Mouse (Mus musculus) ZHBTc4 (cell line): ENCODE data around the gene Mettl7b.
A peak's percentile ranks its signal among the peaks of the same experiment; 100 is the strongest.

Source experiments
- DNase-seq: peaks from one replicate; pipeline ENCODE4 v3.0.0-alpha.2; 2011; ENCODE audit warnings: low read depth, low spot score

The Mettl7b gene

GRCm38 (mm10) chr10:128947496-128947895 lies 13.3 kb downstream of the Mettl7b start:
- peak; percentile 79 for DNase-seq

- DNase-seq, result peak; percentile 37
Observed at GRCm38 (mm10) chr10:128945675-128946074, 15.1 kb downstream of the Mettl7b start.

- DNase-seq, result no peak
Observed at GRCm38 (mm10) chr10:128940475-128941061, 20.2 kb downstream of the Mettl7b start.

- no peak for DNase-seq
Observed at GRCm38 (mm10) chr10:128938974-128939373, 21.8 kb downstream of the Mettl7b start.

- no peak for DNase-seq
Observed at GRCm38 (mm10) chr10:128938457-128938856, 22.3 kb downstream of the Mettl7b start.

- DNase-seq, result no peak
Observed at GRCm38 (mm10) chr10:128937756-128938390, 22.9 kb downstream of the Mettl7b start.

- no peak for DNase-seq
Observed at GRCm38 (mm10) chr10:128935826-128936440, 24.9 kb downstream of the Mettl7b start.

GRCm38 (mm10) chr10:128934997-128935787 lies 25.6 kb downstream of the Mettl7b start:
- DNase-seq, result no peak

- no peak for DNase-seq
Observed at GRCm38 (mm10) chr10:128933976-128934721, 26.6 kb downstream of the Mettl7b start.

GRCm38 (mm10) chr10:128933574-128933973 lies 27.2 kb downstream of the Mettl7b start, which contains the start of gene Itga7:
Gene Itga7, plus strand, starts transcription at chr10:128933818.
- DNase-seq, result peak; percentile 77

GRCm38 (mm10) chr10:128931441-128931840 lies 29.3 kb downstream of the Mettl7b start:
- DNase-seq, result no peak

GRCm38 (mm10) chr10:128929638-128930378 lies 31.0 kb downstream of the Mettl7b start:
- no peak for DNase-seq

- DNase-seq, result no peak
Observed at GRCm38 (mm10) chr10:128928356-128928755, 32.4 kb downstream of the Mettl7b start.

- DNase-seq, result no peak
Observed at GRCm38 (mm10) chr10:128923935-128924334, 36.9 kb downstream of the Mettl7b start, which contains the start of gene Bloc1s1. Gene Bloc1s1, minus strand, starts transcription at chr10:128924035.

- DNase-seq, result peak; percentile 98
Observed at GRCm38 (mm10) chr10:128923013-128923691, 37.6 kb downstream of the Mettl7b start.

GRCm38 (mm10) chr10:128922822-128923012 lies 38.1 kb downstream of the Mettl7b start, which contains the start of gene Rdh5:
Gene Rdh5, minus strand, starts transcription at chr10:128922888.
- DNase-seq, result no peak

- DNase-seq, result no peak
Observed at GRCm38 (mm10) chr10:128921883-128922821, 38.6 kb downstream of the Mettl7b start.

GRCm38 (mm10) chr10:128921251-128921650 lies 39.5 kb downstream of the Mettl7b start:
- DNase-seq, result no peak

- peak; percentile 67 for DNase-seq
Observed at GRCm38 (mm10) chr10:128920736-128921161, 40.0 kb downstream of the Mettl7b start.
